Mouse (Mus musculus): ENCODE measurements around the gene Slc22a14. TPM values are rescaled to one million over a fixed set of nuclear protein-coding genes. Genes with fewer than 3 reads are reported as not detected.

Gene Slc22a14
- polyA plus RNA-seq, 1 experiment = not detected

GRCm38 (mm10) chr9:119335571-119335970, 29.8 kb downstream of the Slc22a14 start:
- H3K27ac ChIP-seq (ENCODE audit: insufficient read depth, low read depth, low read length) = no peak overlapping the region
- TF ChIP-seq CTCF (IDR thresholded peaks at IDR 0.05; ENCODE audit: insufficient read depth, low read depth, low read length) (no peak), POLR2A (IDR thresholded peaks at IDR 0.05; ENCODE audit: insufficient read depth, low read depth, low read length) (no peak)
- H3K4me1 ChIP-seq (ENCODE audit: control insufficient read depth, insufficient read depth, low read length) = peaks cover 10% of the 10 kb centered on the region
- WGBS = 88% methylated on average over 4 of the region's 4 CpGs
- H3K4me3 ChIP-seq (ENCODE audit: insufficient read depth, low read depth, low read length) = no peak overlapping the region

DNA sequence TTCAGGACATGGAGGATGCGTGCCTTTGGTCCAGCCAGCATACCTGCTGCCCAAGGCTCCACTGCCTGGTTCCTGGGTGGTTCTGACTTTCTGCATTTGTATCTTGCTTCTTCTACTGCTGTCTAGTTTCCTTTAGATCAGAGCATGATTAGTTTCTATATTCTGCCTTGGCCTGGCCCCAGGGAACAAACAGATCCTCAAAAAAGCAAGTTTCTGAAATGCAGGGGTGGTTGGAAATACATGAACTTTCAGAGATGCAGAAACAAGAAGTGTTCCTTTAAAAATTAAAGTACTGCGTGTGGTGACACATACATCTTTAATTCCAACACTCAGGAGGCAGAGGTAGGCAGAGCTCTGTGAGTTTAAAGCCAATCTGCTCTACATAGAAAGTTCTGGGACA, 30.5 kb downstream of the Slc22a14 start:
- Histone ChIP-seq H3K27ac (ENCODE audit: insufficient read depth, low read depth, low read length) (no peak overlapping the region), H3K4me3 (ENCODE audit: insufficient read depth, low read depth, low read length) (no peak overlapping the region), H3K4me1 (ENCODE audit: control insufficient read depth, insufficient read depth, low read length) (peaks cover 8% of the 10 kb centered on the region)
- 84% methylated on average over 2 of the region's 2 CpGs for WGBS
- no peak for TF ChIP-seq POLR2A (IDR thresholded peaks at IDR 0.05; ENCODE audit: insufficient read depth, low read depth, low read length)
- no peak for TF ChIP-seq CTCF (IDR thresholded peaks at IDR 0.05; ENCODE audit: insufficient read depth, low read depth, low read length)

DNA sequence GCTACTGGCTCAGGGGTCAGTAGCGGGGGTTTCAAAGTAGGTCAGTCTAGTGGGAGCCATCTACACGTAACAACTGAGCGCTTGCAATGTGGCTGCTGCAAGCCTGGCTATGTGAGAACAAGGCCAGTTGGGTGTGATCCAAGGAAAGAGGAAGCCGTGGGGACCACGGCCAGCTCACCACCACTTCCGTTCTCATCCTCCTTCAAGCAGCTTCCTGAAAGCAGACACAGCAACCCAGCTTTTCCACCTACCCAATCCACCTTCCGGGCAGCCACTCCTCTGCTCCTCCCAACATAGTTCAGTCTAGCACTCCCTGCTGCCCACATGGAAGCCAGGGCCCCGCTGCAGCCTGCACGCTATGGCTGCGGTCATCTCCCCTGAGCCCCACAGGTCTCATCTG, 31.0 kb downstream of the Slc22a14 start:
- TF ChIP-seq CTCF (IDR thresholded peaks at IDR 0.05; ENCODE audit: insufficient read depth, low read depth, low read length) = no peak
- TF ChIP-seq POLR2A (IDR thresholded peaks at IDR 0.05; ENCODE audit: insufficient read depth, low read depth, low read length) = no peak
- H3K27ac ChIP-seq (ENCODE audit: insufficient read depth, low read depth, low read length) = no peak overlapping the region
- H3K4me3 ChIP-seq (ENCODE audit: insufficient read depth, low read depth, low read length) = no peak overlapping the region
- H3K4me1 ChIP-seq (ENCODE audit: control insufficient read depth, insufficient read depth, low read length) = 0 out of 2 replicates have a peak, but pooled peaks cover 3% of the 10 kb centered on the region
- 44% methylated on average over 10 of the region's 10 CpGs for WGBS

DNA sequence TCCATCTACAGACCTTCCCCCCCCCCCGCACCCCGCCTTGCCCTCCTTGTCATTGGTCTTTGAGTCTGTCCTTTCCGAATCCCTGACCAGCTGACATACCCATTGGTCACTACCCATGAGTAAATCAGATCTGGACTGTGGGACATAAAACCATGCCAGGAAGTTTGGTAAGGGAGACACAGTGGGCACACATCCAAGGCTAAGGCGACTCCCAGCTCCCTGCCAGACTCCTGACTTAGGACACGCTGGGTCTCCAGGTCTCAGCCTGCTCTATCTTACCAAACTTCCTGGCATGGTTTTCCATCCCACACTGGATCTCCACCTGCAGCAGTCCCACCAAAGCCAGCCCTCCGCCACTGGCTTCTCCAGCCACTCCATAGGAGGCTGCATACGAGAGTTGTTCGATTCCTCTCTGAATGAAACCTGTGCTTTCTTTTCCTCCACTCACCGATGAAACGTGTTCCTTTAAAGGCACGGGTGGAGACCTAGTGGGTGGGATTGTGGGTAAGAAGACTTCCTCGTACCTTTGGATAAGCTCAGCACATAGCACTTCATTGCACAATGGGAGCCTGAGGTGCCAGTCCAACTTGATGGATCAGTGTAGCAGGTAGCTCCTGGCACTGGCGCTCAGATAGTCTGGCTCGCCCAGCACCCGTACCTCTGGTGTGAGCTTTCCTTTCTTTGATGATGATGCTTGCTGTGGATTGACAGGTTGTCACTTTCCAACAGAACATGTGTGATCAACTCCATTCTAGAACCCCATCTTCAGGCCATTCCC, 35.0 kb downstream of the Slc22a14 start:
- Histone ChIP-seq H3K4me1 (ENCODE audit: control insufficient read depth, insufficient read depth, low read length) (no peaks in the 10 kb centered on the region), H3K4me3 (ENCODE audit: insufficient read depth, low read depth, low read length) (no peak overlapping the region), H3K27ac (ENCODE audit: insufficient read depth, low read depth, low read length) (no peak overlapping the region)
- no peak for TF ChIP-seq CTCF (IDR thresholded peaks at IDR 0.05; ENCODE audit: insufficient read depth, low read depth, low read length)
- TF ChIP-seq POLR2A (IDR thresholded peaks at IDR 0.05; ENCODE audit: insufficient read depth, low read depth, low read length) = no peak
- 88% methylated on average over 15 of the region's 15 CpGs for WGBS

GRCm38 (mm10) chr9:119328488-119328887, 36.9 kb downstream of the Slc22a14 start:
- 71% methylated on average over 3 of the region's 3 CpGs for WGBS
- H3K4me1 ChIP-seq (ENCODE audit: control insufficient read depth, insufficient read depth, low read length) = no peaks in the 10 kb centered on the region
- TF ChIP-seq CTCF (IDR thresholded peaks at IDR 0.05; ENCODE audit: insufficient read depth, low read depth, low read length) = no peak
- no peak for TF ChIP-seq POLR2A (IDR thresholded peaks at IDR 0.05; ENCODE audit: insufficient read depth, low read depth, low read length)
- no peak overlapping the region for H3K4me3 ChIP-seq (ENCODE audit: insufficient read depth, low read depth, low read length)
- no peak overlapping the region for H3K27ac ChIP-seq (ENCODE audit: insufficient read depth, low read depth, low read length)

DNA sequence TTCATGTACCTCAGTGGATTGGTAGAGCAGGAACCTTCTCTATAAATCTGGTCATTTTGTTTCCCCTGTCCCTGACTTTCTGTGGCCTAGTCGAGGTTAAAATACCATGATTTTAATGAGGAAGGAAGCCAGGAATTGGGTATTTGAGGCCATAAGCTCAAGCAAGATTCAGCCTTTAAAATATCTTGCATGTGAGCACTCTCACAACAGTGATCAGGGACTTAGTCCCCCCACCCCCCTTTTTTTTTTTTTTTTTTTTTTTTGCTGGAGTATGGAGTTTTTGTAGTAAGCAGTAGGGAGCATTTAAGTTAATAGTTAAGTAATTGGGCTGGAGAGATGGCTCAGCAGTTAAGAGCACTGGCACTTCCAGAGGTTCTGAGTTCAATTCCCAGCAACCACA, 41.2 kb downstream of the Slc22a14 start:
- H3K4me1 ChIP-seq (ENCODE audit: control insufficient read depth, insufficient read depth, low read length) = peaks cover 7% of the 10 kb centered on the region; the same call in 1 of the 2 replicates
- H3K4me3 ChIP-seq (ENCODE audit: insufficient read depth, low read depth, low read length) = no peak overlapping the region
- no peak overlapping the region for H3K27ac ChIP-seq (ENCODE audit: insufficient read depth, low read depth, low read length)
- WGBS = 68% methylated on average over 1 of the region's 1 CpGs
- TF ChIP-seq CTCF (IDR thresholded peaks at IDR 0.05; ENCODE audit: insufficient read depth, low read depth, low read length) (no peak), POLR2A (IDR thresholded peaks at IDR 0.05; ENCODE audit: insufficient read depth, low read depth, low read length) (no peak)

GRCm38 (mm10) chr9:119323260-119323645, 42.1 kb downstream of the Slc22a14 start:
- WGBS = 1% methylated on average over 9 of the region's 9 CpGs
- Histone ChIP-seq H3K4me1 (ENCODE audit: control insufficient read depth, insufficient read depth, low read length) (peaks cover 7% of the 10 kb centered on the region; the same call in 1 of the 2 replicates), H3K27ac (ENCODE audit: insufficient read depth, low read depth, low read length) (peak overlapping the region; percentile 75), H3K4me3 (ENCODE audit: insufficient read depth, low read depth, low read length) (peak overlapping the region; percentile 65)
- no peak for TF ChIP-seq POLR2A (IDR thresholded peaks at IDR 0.05; ENCODE audit: insufficient read depth, low read depth, low read length)

DNA sequence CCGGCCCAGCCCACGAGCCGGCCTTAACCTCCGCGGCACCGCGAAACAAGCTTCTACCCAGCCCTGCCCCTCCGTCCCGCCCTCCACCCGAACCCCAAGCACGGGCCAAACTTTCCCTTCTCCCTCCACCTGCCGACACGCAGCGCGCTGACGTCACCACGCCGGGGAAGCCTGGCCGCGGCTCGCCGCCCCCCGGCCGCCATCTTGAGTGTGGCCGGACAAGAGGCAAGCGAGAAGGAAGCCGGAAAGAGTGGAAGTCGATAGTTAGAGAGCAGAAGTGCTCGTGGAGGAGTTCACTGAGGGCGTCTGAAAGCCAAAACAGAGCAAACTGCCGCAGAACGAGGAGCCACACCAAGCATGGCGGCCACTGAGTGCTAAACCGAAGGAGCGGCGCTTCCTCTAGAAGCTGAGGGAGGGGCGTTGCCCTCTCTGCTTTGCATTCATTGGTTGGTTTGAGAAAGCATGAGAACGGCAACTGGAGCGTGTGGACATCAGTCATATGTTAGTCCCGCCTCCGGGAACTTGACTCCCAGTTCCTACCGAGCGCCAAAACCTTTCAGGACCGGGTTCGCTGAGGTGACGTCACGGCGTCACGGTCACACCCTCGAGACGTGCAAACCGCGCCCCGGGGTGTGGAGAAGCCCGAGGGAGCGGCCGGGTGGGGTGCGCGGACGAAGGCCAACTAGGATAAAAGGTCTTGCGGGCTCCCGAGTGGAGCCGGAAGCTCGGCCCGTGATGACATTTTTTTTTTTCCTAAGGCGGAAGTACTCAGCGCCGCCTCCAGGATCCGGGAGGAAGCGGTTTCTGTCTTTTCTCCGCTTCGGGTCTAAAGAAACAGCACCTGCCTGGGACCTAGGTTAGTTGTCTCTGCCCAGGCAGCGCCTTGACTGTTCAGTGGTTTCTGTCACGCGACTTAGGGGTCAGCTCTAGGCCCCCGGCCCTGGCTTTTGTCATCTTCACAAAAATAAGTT, 42.8 kb downstream of the Slc22a14 start, which contains the start of gene Oxsr1:
TSS of gene Oxsr1 (minus strand) at position 139 of the 971 bp plus-strand sequence.
- TF ChIP-seq POLR2A (IDR thresholded peaks at IDR 0.05; ENCODE audit: insufficient read depth, low read depth, low read length) = peak; percentile 60; the same call in 1 of the 2 replicates
- 0 out of 2 replicates have a peak, but pooled peaks have one; percentile 38 for TF ChIP-seq CTCF (IDR thresholded peaks at IDR 0.05; ENCODE audit: insufficient read depth, low read depth, low read length)
- H3K4me1 ChIP-seq (ENCODE audit: control insufficient read depth, insufficient read depth, low read length) = peaks cover 7% of the 10 kb centered on the region; the same call in 1 of the 2 replicates
- under 1% methylated on average over 75 of the region's 76 CpGs for WGBS
- H3K4me3 ChIP-seq (ENCODE audit: insufficient read depth, low read depth, low read length) = peak within 1 kb of the TSS; percentile 65
- peak within 1 kb of the TSS; percentile 97 for H3K27ac ChIP-seq (ENCODE audit: insufficient read depth, low read depth, low read length)
